Mouse (Mus musculus) cortical plate, adult 2 months (tissue): ENCODE data around the gene Osmr.

Experiments
- CTCF ChIP-seq: fragments of 200-500 bp; IDR thresholded peaks from 2 replicates; pipeline ENCODE4 v1.5.1; 2011; ENCODE audit warnings: mild to moderate bottlenecking, control low read depth, low read length; ENCODE audit not compliant: insufficient read depth; ENCODE audit errors: extremely low read depth
- POLR2A ChIP-seq: fragments of 200-500 bp; IDR thresholded peaks from 2 replicates; pipeline ENCODE4 v1.6.1; 2011; ENCODE audit warnings: mild to moderate bottlenecking, low read length, control low read depth; ENCODE audit not compliant: insufficient read depth; ENCODE audit errors: extremely low read depth

DNA sequence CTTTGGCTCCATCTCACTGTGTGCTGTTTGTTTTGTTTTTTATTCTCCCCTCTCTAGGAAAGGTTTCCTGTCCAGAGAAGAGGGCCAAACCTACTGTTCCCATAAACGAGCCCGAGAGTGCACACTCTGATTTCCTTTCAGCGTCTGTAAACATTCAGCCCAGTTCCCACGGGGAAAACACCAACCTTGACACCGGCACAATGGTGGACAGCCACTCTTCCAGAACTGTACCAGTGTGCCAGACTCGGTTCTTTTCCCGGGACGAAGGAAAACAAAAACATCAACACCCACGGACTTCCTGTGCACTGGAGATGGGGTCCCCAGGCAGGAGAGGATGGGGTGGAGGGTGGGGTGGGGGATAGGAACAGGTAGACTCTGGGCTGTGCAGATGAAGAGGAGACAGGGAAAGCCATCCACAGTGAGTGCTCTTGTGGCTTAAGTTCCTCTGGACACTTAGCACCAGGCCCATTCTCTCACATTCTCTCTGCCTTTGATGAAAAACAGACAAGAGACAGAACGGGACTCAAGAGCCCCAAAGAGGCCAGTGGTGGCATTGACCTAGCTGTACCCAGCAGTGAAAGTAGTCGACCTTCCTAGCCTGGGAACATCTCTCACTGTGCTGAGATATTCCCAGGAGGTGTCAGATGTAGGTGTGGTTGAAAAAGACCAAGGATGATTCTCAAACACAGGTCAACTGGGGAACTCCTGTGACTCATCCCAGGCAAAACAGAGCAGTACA lies 3.0 kb downstream of the Osmr start:
- no peak for TF ChIP-seq POLR2A
- TF ChIP-seq CTCF = no peak
